Mouse (Mus musculus) forebrain, postnatal 0 days (tissue): ENCODE measurements around the gene Spc24. TPM values are rescaled to one million over a fixed set of nuclear protein-coding genes. Genes with fewer than 3 reads are reported as not detected.
"Not testable (repeated sequence)": the region's sequence is repeated elsewhere in the genome, so short reads cannot be mapped to it uniquely, and the experiment has no call there.

Experiments used
- ATAC-seq: fragments of 200-750 bp; cut with Nextera tagmentation; 2 replicates; pipeline ENCODE4 v1.8.0; 2017; ENCODE audit warnings: mild to moderate bottlenecking, moderate library complexity
- DNase-seq: peaks from one replicate; pipeline ENCODE4 v3.0.0-alpha.2; 2015
- H3K27ac ChIP-seq: fragments of 300-500 bp; sonication (generic); 2 replicates; pipeline ENCODE4 v1.5.1; 2014; ENCODE audit warnings: low read depth, mild to moderate bottlenecking, antibody characterized with exemption, low read length, moderate library complexity, mixed read lengths
- H3K27me3 ChIP-seq: fragments of 300-500 bp; sonication (generic); 2 replicates; pipeline ENCODE4 v1.6.1; 2014; ENCODE audit warnings: mild to moderate bottlenecking, low read length, mixed read lengths; ENCODE audit not compliant: insufficient read depth
- H3K36me3 ChIP-seq: fragments of 300-500 bp; sonication (generic); 2 replicates; pipeline ENCODE4 v1.6.1; 2014; ENCODE audit warnings: mild to moderate bottlenecking, moderate library complexity; ENCODE audit not compliant: insufficient read depth
- H3K4me1 ChIP-seq: fragments of 300-500 bp; sonication (generic); 2 replicates; pipeline ENCODE4 v1.6.1; 2014; ENCODE audit warnings: antibody characterized with exemption; ENCODE audit not compliant: insufficient read depth
- H3K4me2 ChIP-seq: fragments of 300-500 bp; sonication (generic); 2 replicates; pipeline ENCODE4 v1.6.1; 2014; ENCODE audit warnings: low read depth, mild to moderate bottlenecking, moderate library complexity
- H3K4me3 ChIP-seq: fragments of 300-500 bp; sonication (generic); 2 replicates; pipeline ENCODE4 v1.5.1; 2014; ENCODE audit warnings: low read depth, low read length, mixed read lengths
- H3K9ac ChIP-seq: fragments of 300-500 bp; sonication (generic); 2 replicates; pipeline ENCODE4 v1.6.1; 2014; ENCODE audit warnings: mild to moderate bottlenecking
- H3K9me3 ChIP-seq: fragments of 300-500 bp; sonication (generic); 2 replicates; pipeline ENCODE4 v1.6.1; 2016; ENCODE audit warnings: low read length
- CTCF ChIP-seq: sonication (generic); IDR thresholded peaks from 2 replicates; pipeline ENCODE4 v1.5.1; 2016; ENCODE audit warnings: antibody characterized with exemption, control low read depth, low read depth
- WGBS: fragments of 180-500 bp; shearing (Covaris S2); extraction: QIAGEN DNeasy Blood & Tissue Kit; methylation state at CpG from one replicate; pipeline ENCODE4 v1.1.7; 2014; 5-methylcytosine and 5-hydroxymethylcytosine counted together
- polyA plus RNA-seq: library from polyadenylated mRNA; unstranded; fragments of >200 nt; fragmentation: Nextera tagmentation; extraction: Ambion mirVana; gene quantifications from 2 replicates; pipeline ENCODE4 v1.2.1, GENCODE M21; 2015
- total RNA-seq: library from RNA; depleted of rRNA; stranded (reverse); fragments of >200 nt; gene quantifications from 2 replicates; pipeline ENCODE4 v1.2.3, GENCODE M21; 2014

The Spc24 gene
- total and polyA plus RNA-seq, 2 experiments from 2014 or later: 8.2 to 13.5 TPM

DNA sequence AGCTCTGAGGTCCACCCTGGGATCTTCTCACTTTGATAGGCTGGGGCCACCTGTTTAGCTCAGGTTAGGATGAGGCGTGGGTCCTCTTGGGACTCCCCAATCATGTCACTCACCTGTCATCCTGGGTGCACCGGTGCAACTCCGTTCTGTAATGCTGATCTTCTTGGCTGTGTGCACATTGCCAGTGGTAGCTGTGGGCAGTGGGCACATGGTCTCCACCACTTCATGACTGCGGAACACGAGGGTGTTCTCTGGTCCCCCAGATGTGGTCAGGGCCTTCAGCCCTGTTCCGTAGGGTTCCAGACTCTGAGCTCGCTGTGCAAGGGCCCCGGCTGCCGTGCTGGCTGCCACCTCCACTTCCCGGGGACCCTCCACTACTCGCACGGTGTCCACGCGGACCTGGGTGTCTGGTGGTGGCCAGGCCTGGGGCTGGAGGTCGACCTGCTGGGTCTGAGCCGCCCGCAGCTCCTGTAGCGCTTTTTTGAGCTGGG, 34.3 kb upstream of the Spc24 start:
- no peak for ATAC-seq
- Histone ChIP-seq H3K36me3 (no peaks in the 10 kb centered on the region), H3K4me1 (no peaks in the 10 kb centered on the region), H3K27ac (no peak overlapping the region), H3K27me3 (no peaks in the 10 kb centered on the region), H3K9ac (no peak overlapping the region), H3K9me3 (no peaks in the 10 kb centered on the region), H3K4me3 (no peak overlapping the region), H3K4me2 (no peak overlapping the region)
- TF ChIP-seq CTCF: no peak
- WGBS: 95% methylated on average over 18 of the region's 18 CpGs
- DNase-seq: no peak

DNA sequence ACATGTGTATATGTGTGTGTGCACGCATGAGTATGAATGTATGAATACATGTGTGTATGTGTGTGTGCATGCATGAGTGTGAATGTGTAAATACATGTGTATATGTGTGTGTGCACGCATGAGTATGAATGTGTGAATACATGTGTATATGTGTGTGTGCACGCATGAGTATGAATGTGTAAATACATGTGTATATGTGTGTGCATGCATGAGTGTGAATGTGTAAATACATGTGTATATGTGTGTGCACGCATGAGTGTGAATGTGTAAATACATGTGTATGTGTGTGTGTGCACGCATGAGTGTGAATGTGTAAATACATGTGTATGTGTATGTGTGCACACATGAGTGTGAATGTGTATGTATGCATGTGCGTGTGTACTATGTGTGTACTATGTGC, 33.4 kb upstream of the Spc24 start:
- not testable (repeated sequence) for H3K27me3 ChIP-seq, ATAC-seq, H3K27ac ChIP-seq, H3K9me3 ChIP-seq, DNase-seq, H3K9ac ChIP-seq, H3K4me3 ChIP-seq, H3K4me2 ChIP-seq, H3K4me1 ChIP-seq, H3K36me3 ChIP-seq
- 97% methylated on average over 6 of the region's 6 CpGs for WGBS

GRCm38 (mm10) chr9:21792644-21793043, 32.5 kb upstream of the Spc24 start:
- Histone ChIP-seq H3K4me2 (no peak overlapping the region), H3K4me3 (no peak overlapping the region), H3K27ac (no peak overlapping the region), H3K9me3 (no peaks in the 10 kb centered on the region), H3K9ac (no peak overlapping the region), H3K27me3 (no peaks in the 10 kb centered on the region), H3K4me1 (no peaks in the 10 kb centered on the region), H3K36me3 (no peaks in the 10 kb centered on the region)
- peak; percentile 88 for ATAC-seq
- WGBS: 15% methylated on average over 8 of the region's 8 CpGs
- no peak for TF ChIP-seq CTCF
- peak; percentile 74 for DNase-seq

- H3K4me3 ChIP-seq: no peak overlapping the region
- no peaks in the 10 kb centered on the region for H3K4me1 ChIP-seq
- 72% methylated on average over 8 of the region's 8 CpGs for WGBS
- no peak for TF ChIP-seq CTCF
- no peak overlapping the region for H3K9ac ChIP-seq
- H3K4me2 ChIP-seq: no peak overlapping the region
- no peak overlapping the region for H3K27ac ChIP-seq
- no peak for ATAC-seq
- no peaks in the 10 kb centered on the region for H3K36me3 ChIP-seq
- no peaks in the 10 kb centered on the region for H3K27me3 ChIP-seq
- no peak for DNase-seq
- H3K9me3 ChIP-seq: no peaks in the 10 kb centered on the region
Measured at GRCm38 (mm10) chr9:21791861-21792260, 31.8 kb upstream of the Spc24 start.

DNA sequence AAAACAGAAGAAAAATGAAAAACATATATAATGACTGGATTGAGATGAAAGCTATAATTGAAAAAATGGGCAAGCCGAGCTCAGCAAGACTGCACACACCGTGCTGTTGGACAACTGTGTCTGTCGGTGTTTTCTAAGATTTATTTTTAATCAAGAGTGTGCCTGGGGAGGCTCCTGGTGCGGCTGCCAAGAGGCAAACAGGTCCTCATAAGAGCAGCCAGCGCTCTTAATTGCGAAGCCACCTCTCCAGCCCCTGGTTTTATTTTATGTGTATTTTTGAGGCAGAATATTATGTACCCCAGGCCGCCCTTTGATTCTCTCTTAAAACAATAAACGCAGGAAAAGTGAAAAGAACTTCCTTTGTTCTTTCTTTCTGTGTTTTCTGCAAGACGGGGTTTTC, 28.1 kb upstream of the Spc24 start:
- 72% methylated on average over 9 of the region's 9 CpGs for WGBS
- Histone ChIP-seq H3K36me3 (no peaks in the 10 kb centered on the region), H3K9ac (no peak overlapping the region), H3K4me3 (no peak overlapping the region), H3K27me3 (no peaks in the 10 kb centered on the region), H3K4me2 (no peak overlapping the region), H3K4me1 (no peaks in the 10 kb centered on the region), H3K9me3 (no peaks in the 10 kb centered on the region), H3K27ac (no peak overlapping the region)
- DNase-seq (no peak), ATAC-seq (no peak)
- no peak for TF ChIP-seq CTCF

DNA sequence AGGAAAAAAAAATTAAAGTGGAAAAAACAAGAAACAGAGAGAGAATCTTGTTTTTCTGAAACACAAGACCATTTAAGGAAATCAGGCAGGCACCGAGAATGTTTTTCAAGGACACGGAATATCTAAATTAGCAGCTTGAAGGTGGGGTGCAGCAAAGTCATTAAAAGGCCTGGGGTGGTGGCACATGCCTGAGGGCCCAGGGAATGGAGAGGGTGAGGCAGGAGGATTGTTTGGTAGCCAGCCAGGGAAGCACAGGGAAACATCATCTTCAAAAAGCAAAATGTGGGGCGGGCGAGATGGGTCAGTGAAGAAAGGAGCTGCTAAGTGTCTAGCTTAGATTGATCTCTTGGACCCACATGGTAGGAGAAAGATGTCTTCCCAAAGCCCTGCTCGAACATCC, 27.6 kb upstream of the Spc24 start:
- Histone ChIP-seq H3K9ac (no peak overlapping the region), H3K27ac (no peak overlapping the region), H3K4me2 (no peak overlapping the region), H3K36me3 (no peaks in the 10 kb centered on the region), H3K9me3 (no peaks in the 10 kb centered on the region), H3K4me3 (no peak overlapping the region), H3K27me3 (no peaks in the 10 kb centered on the region), H3K4me1 (no peaks in the 10 kb centered on the region)
- no peak for TF ChIP-seq CTCF
- 83% methylated on average over 5 of the region's 5 CpGs for WGBS
- DNase-seq: no peak
- no peak for ATAC-seq

- peak; percentile 74 for TF ChIP-seq CTCF
- H3K27ac ChIP-seq: no peak overlapping the region
- H3K4me1 ChIP-seq: no peaks in the 10 kb centered on the region
- H3K9me3 ChIP-seq: no peaks in the 10 kb centered on the region
- H3K27me3 ChIP-seq: no peaks in the 10 kb centered on the region
- DNase-seq (peak; percentile 63), ATAC-seq (peak; percentile 86)
- no peak overlapping the region for H3K4me2 ChIP-seq
- no peak overlapping the region for H3K4me3 ChIP-seq
- H3K36me3 ChIP-seq: no peaks in the 10 kb centered on the region
- WGBS: 8% methylated on average over 6 of the region's 6 CpGs
- no peak overlapping the region for H3K9ac ChIP-seq
Measured at GRCm38 (mm10) chr9:21786906-21787305, 26.8 kb upstream of the Spc24 start.

GRCm38 (mm10) chr9:21786309-21786708, 26.2 kb upstream of the Spc24 start:
- H3K27me3 ChIP-seq, H3K4me2 ChIP-seq, H3K9ac ChIP-seq, H3K9me3 ChIP-seq, H3K4me3 ChIP-seq, DNase-seq, H3K36me3 ChIP-seq, H3K27ac ChIP-seq, H3K4me1 ChIP-seq, ATAC-seq: not testable (repeated sequence)
- WGBS: 83% methylated on average over 1 of the region's 2 CpGs
